Mouse (Mus musculus) T-helper 17 cell (primary cell): Measurements from ENCODE around the gene Sppl2b.

Source experiments
- in situ Hi-C, 2 experiments: fragments of 300-600 bp; cut with MboI, MseI; formaldehyde crosslinking; loops; 1 replicate in 1 of 2; 2 replicates in 1 of 2; pipeline ENCODE4 v1.15.1; 2025; ENCODE audit warnings: high pct_unique_total_duplicates in 2 of 2

Gene Sppl2b

GRCm38 (mm10) chr10:80845055-80845693, 9.9 kb upstream of the Sppl2b start:
- in situ Hi-C loops, result no loop called here

GRCm38 (mm10) chr10:80845732-80846131, 9.3 kb upstream of the Sppl2b start:
- in situ Hi-C loops, result no loop called here

- in situ Hi-C loops, result no loop called here
Observed at GRCm38 (mm10) chr10:80848571-80848970, 6.5 kb upstream of the Sppl2b start.

GRCm38 (mm10) chr10:80855749-80856073, 636 bp downstream of the Sppl2b start:
- in situ Hi-C loops, result no loop called here

- in situ Hi-C loops, result no loop called here
Observed at GRCm38 (mm10) chr10:80856267-80856666, 1.2 kb downstream of the Sppl2b start.

- in situ Hi-C loops, result no loop called here
Observed at GRCm38 (mm10) chr10:80856908-80857307, 1.8 kb downstream of the Sppl2b start.

GRCm38 (mm10) chr10:80857386-80857785, 2.3 kb downstream of the Sppl2b start:
- in situ Hi-C loops, result no loop called here

- in situ Hi-C loops, result no loop called here
Observed at GRCm38 (mm10) chr10:80857848-80858247, 2.8 kb downstream of the Sppl2b start.

GRCm38 (mm10) chr10:80858350-80858935, 3.4 kb downstream of the Sppl2b start:
- in situ Hi-C loops, result no loop called here

GRCm38 (mm10) chr10:80862305-80862704, 7.2 kb downstream of the Sppl2b start:
- in situ Hi-C loops, result no loop called here

- in situ Hi-C loops, result no loop called here
Observed at GRCm38 (mm10) chr10:80864446-80864845, 9.4 kb downstream of the Sppl2b start.

GRCm38 (mm10) chr10:80870993-80871392, 15.9 kb downstream of the Sppl2b start:
- in situ Hi-C loops, result no loop called here

- in situ Hi-C loops, result no loop called here
Observed at GRCm38 (mm10) chr10:80871581-80871980, 16.5 kb downstream of the Sppl2b start, which contains the start of gene Tmprss9. Gene Tmprss9 (plus strand): TSS chr10:80871848.

GRCm38 (mm10) chr10:80874035-80874434, 19.0 kb downstream of the Sppl2b start:
- in situ Hi-C loops, result no loop called here

GRCm38 (mm10) chr10:80876028-80876427, 21.0 kb downstream of the Sppl2b start:
- in situ Hi-C loops, result loop anchor here (5.0 kb wide), 4 partner anchors 39 to 129 kb away; partner anchors contain the start of gene Jsrp1 (in 1 of the 2)

GRCm38 (mm10) chr10:80876594-80876993, 21.5 kb downstream of the Sppl2b start:
- in situ Hi-C loops, result loop anchor here (5.0 kb wide), 4 partner anchors 39 to 129 kb away; partner anchors contain the start of gene Jsrp1 (in 1 of the 2)

GRCm38 (mm10) chr10:80880131-80880641, 25.1 kb downstream of the Sppl2b start:
- in situ Hi-C loops, result loop anchor here (5.0 to 10.0 kb wide), 2 partner anchors 65 to 112 kb away; no protein-coding TSS in a partner anchor

- in situ Hi-C loops, result loop anchor here (5.0 to 10.0 kb wide), 2 partner anchors 64 to 111 kb away; no protein-coding TSS in a partner anchor
Observed at GRCm38 (mm10) chr10:80880901-80881300, 25.8 kb downstream of the Sppl2b start.

GRCm38 (mm10) chr10:80881301-80881700, 26.2 kb downstream of the Sppl2b start:
- in situ Hi-C loops, result loop anchor here (5.0 to 10.0 kb wide), 2 partner anchors 64 to 111 kb away; no protein-coding TSS in a partner anchor

GRCm38 (mm10) chr10:80887181-80887580, 32.1 kb downstream of the Sppl2b start:
- in situ Hi-C loops, result loop anchor here in 1 of 2 experiments (10.0 kb wide), 1 partner anchor 58 kb away; no protein-coding TSS in a partner anchor

- in situ Hi-C loops, result no loop called here
Observed at GRCm38 (mm10) chr10:80895100-80895499, 40.0 kb downstream of the Sppl2b start.

- in situ Hi-C loops, result no loop called here
Observed at GRCm38 (mm10) chr10:80895697-80896096, 40.6 kb downstream of the Sppl2b start.
